Mouse (Mus musculus) heart, adult 2 months (tissue): ENCODE data around the gene Olfml1.

Source experiments
- CTCF ChIP-seq: fragments of 200-600 bp; IDR thresholded peaks from 2 replicates; pipeline ENCODE4 v1.8.1; 2022; ENCODE audit warnings: antibody characterized with exemption, mild to moderate bottlenecking, moderate library complexity
- POLR2A ChIP-seq: fragments of 200-500 bp; IDR thresholded peaks from 2 replicates; pipeline ENCODE4 v1.6.1; 2011; ENCODE audit warnings: mild to moderate bottlenecking, low read depth, low read length, control low read depth; ENCODE audit not compliant: insufficient read depth

DNA sequence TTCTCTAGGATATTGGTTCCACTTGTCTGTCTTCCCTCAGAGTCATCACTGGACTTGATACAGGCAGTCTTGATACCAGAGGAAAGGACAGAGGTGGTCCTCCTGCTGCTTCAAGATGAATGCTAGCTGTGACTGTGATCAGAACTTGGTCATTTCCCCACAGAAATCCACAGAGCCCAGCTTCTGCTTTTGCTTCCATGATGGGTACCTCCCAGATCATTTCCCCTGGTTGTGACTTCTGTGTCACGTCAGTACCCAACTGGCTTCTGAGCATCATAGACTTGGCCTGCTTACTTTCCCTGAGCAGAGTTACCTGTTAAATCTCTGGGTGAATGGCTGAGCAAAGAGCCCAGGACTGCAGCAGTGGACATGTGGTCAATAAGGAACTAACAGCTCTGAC lies 40.5 kb downstream of the Olfml1 start:
- TF ChIP-seq POLR2A (no peak), CTCF (no peak)
